Mouse (Mus musculus): ENCODE results near the gene Gm10912.
"Not testable (repeated sequence)": the region's sequence is repeated elsewhere in the genome, so short reads cannot be mapped to it uniquely, and the experiment has no call there.

- TF ChIP-seq POLR2A (IDR thresholded peaks at IDR 0.05; ENCODE audit: borderline replicate concordance, control insufficient read depth, low read depth, low read length); CTCF (IDR thresholded peaks at IDR 0.05; ENCODE audit: control insufficient read depth, insufficient read depth, low read length): not testable (repeated sequence)
Measured at GRCm38 (mm10) chr2:104078285-104078684, 12.7 kb downstream of the Gm10912 start.

Measured in bone marrow, adult 2 months (tissue).